Comparison of ENCODE assay signal across 8 mouse cellular contexts in genomic region chr2:69802911-69803312, GRCm38 (mm10). TPM values are rescaled to one million over a fixed set of nuclear protein-coding genes. Genes with fewer than 3 reads are reported as not detected.
DNase-seq lines count a peak whose midpoint lies in the region; ATAC-seq and TF ChIP-seq lines count a peak whose summit lies in the region.

No protein-coding gene starts in this region.

- WGBS in cerebellum, adult 2 months: 59% methylated on average over 5 of the region's 5 CpGs
- 58% methylated on average over 5 of the region's 5 CpGs for WGBS in lung, embryonic 14.5 days

- H3K4me2 ChIP-seq in lung, embryonic 14.5 days: no peak overlapping the region

- no peaks in the 10 kb centered on the region for H3K79me3 ChIP-seq in C2C12 (ENCODE audit: low read depth)

- no peak; the same call in 1 of the 2 replicates for TF ChIP-seq RAD21 in MEL (IDR thresholded peaks at IDR 0.05; ENCODE audit: low read depth, low read length)

- TF ChIP-seq POLR2A in MEL (IDR thresholded peaks at IDR 0.05; ENCODE audit: control insufficient read depth in 1 of 2, insufficient read depth in 1 of 2, low read depth in 1 of 2, low read length in 2 of 2, poor library complexity in 1 of 2): peak in 1 of 2 experiments; percentile 29; a peak in 1 of 4 replicates
- no peak for TF ChIP-seq POLR2A in cerebellum, adult 2 months (IDR thresholded peaks at IDR 0.05; ENCODE audit: borderline replicate concordance, insufficient read depth, low read length)

- peak; percentile 94 for DNase-seq in MEL (ENCODE audit: low read depth, low spot score)
- DNase-seq in cerebellum, adult 2 months: peak; percentile 52 to 55
- peak; percentile 67 for DNase-seq in gastrocnemius, postnatal 25 days
- DNase-seq in kidney, adult 18-20 months: peak; percentile 73
- DNase-seq in lung, embryonic 14.5 days: peak; percentile 69
- peak; percentile 58 for DNase-seq in right cerebral cortex, postnatal 4 days
- peak; percentile 49 for DNase-seq in yolk sac, embryonic 10.5 days (ENCODE audit: low spot score)

- peak overlapping the region; percentile 4 for H3ac ChIP-seq in C2C12 (ENCODE audit: control insufficient read depth, insufficient read length, low read depth)

- no peak; a peak in 1 of 4 replicates for TF ChIP-seq EP300 in MEL (IDR thresholded peaks at IDR 0.05; ENCODE audit: low read depth in 1 of 2, low read length in 2 of 2)

- H3K9ac ChIP-seq in MEL (ENCODE audit: control insufficient read depth, low read depth, low read length, poor library complexity, severe bottlenecking): peak overlapping the region; percentile 48
- no peak overlapping the region for H3K9ac ChIP-seq in lung, embryonic 14.5 days

- ATAC-seq in lung, embryonic 14.5 days (ENCODE audit: insufficient read depth): peak; percentile 75; the same call in 1 of the 2 replicates

- H3K27me3 ChIP-seq in C2C12 (ENCODE audit: control insufficient read depth, insufficient read depth, insufficient read length) (no peaks in the 10 kb centered on the region), MEL (ENCODE audit: control insufficient read depth in 1 of 2, insufficient read depth in 2 of 2, low read length in 2 of 2) (no peaks in the 10 kb centered on the region)
- H3K27me3 ChIP-seq in cerebellum, adult 2 months (ENCODE audit: control insufficient read depth, insufficient read depth, low read length): no peaks in the 10 kb centered on the region
- H3K27me3 ChIP-seq in lung, embryonic 14.5 days (ENCODE audit: insufficient read depth, low read length): no peaks in the 10 kb centered on the region

- H3K79me2 ChIP-seq in C2C12 (ENCODE audit: control insufficient read depth, insufficient read depth) (no peaks in the 10 kb centered on the region), MEL (ENCODE audit: control insufficient read depth, insufficient read depth, low read length, poor library complexity) (no peaks in the 10 kb centered on the region)

- H3K9me3 ChIP-seq in MEL (replicated peaks; ENCODE audit: insufficient read depth, low read length): no peaks in the 10 kb centered on the region
- no peaks in the 10 kb centered on the region for H3K9me3 ChIP-seq in lung, embryonic 14.5 days (ENCODE audit: low read depth, low read length)

- H3K4me3 ChIP-seq in C2C12 (ENCODE audit: insufficient read depth, poor library complexity, severe bottlenecking): no peak overlapping the region
- H3K4me3 ChIP-seq in MEL (ENCODE audit: control insufficient read depth in 1 of 2, insufficient read depth in 1 of 2, low read depth in 2 of 2, low read length in 2 of 2): peak overlapping the region; percentile 74 to 82; a peak in 3 of 4 replicates
- no peak overlapping the region for H3K4me3 ChIP-seq in cerebellum, adult 2 months (replicated peaks; ENCODE audit: insufficient read depth, low read depth, low read length)
- no peak overlapping the region for H3K4me3 ChIP-seq in lung, embryonic 14.5 days (ENCODE audit: low read depth, low read length)

- H3K4me1 ChIP-seq in MEL (ENCODE audit: control insufficient read depth in 1 of 2, insufficient read depth in 2 of 2, low read length in 2 of 2): peaks cover 2 to 14% of the 10 kb centered on the region in 2 experiments
- H3K4me1 ChIP-seq in cerebellum, adult 2 months (ENCODE audit: control insufficient read depth, insufficient read depth, low read length): no peaks in the 10 kb centered on the region
- H3K4me1 ChIP-seq in lung, embryonic 14.5 days (ENCODE audit: insufficient read depth): no peaks in the 10 kb centered on the region

- H3K36me3 ChIP-seq in C2C12 (ENCODE audit: control insufficient read depth, insufficient read depth) (no peaks in the 10 kb centered on the region), MEL (ENCODE audit: control insufficient read depth in 1 of 2, insufficient read depth in 2 of 2, low read length in 2 of 2) (peaks cover 0 to 17% of the 10 kb centered on the region in 2 experiments; a peak in 2 of 4 replicates)
- H3K36me3 ChIP-seq in lung, embryonic 14.5 days (ENCODE audit: insufficient read depth): no peaks in the 10 kb centered on the region

- H3K27ac ChIP-seq in MEL (ENCODE audit: control insufficient read depth, low read depth, low read length): peak overlapping the region; percentile 65
- no peak overlapping the region for H3K27ac ChIP-seq in cerebellum, adult 2 months (ENCODE audit: insufficient read depth, low read length)
- H3K27ac ChIP-seq in lung, embryonic 14.5 days (ENCODE audit: low read depth): no peak overlapping the region

- peak; percentile 52 for TF ChIP-seq CTCF in C2C12 (IDR thresholded peaks at IDR 0.05; ENCODE audit: control insufficient read depth, insufficient read depth, insufficient read length)
- TF ChIP-seq CTCF in MEL (IDR thresholded peaks at IDR 0.05 in 2 of 3, conservative IDR thresholded peaks at IDR 0.05 in 1 of 3; ENCODE audit: control insufficient read depth in 1 of 3, insufficient read depth in 1 of 3, low read depth in 2 of 3, low read length in 3 of 3, poor library complexity in 1 of 3, severe bottlenecking in 1 of 3): peak; percentile 72 to 85 (median 84)
- TF ChIP-seq CTCF in cerebellum, adult 2 months (IDR thresholded peaks at IDR 0.05; ENCODE audit: borderline replicate concordance, insufficient read depth, low read depth, low read length): peak; percentile 69; the same call in 1 of the 2 replicates
- peak; percentile 74 for TF ChIP-seq CTCF in lung, embryonic 14.5 days (IDR thresholded peaks at IDR 0.05; ENCODE audit: low read depth)

TF ChIP-seq in C2C12, 6 proteins besides CTCF, POLR2A, EP300 and RAD21:
- TF ChIP-seq FOSL1 (IDR thresholded peaks at IDR 0.05; ENCODE audit: insufficient read depth, low read length, poor library complexity, severe bottlenecking): no peak
- TF ChIP-seq USF1 (IDR thresholded peaks at IDR 0.05; ENCODE audit: low read depth): no peak
- no peak for TF ChIP-seq MYOG (IDR thresholded peaks at IDR 0.05; ENCODE audit: control insufficient read depth, extremely low read depth, insufficient read length)
- no peak for TF ChIP-seq MAX (IDR thresholded peaks at IDR 0.05)
- no peak for TF ChIP-seq CEBPB (IDR thresholded peaks at IDR 0.05; ENCODE audit: low read depth)
TF ChIP-seq in C2C12: peak in this region for 0.

TF ChIP-seq in MEL, 35 proteins besides CTCF, POLR2A, EP300 and RAD21:
- TF ChIP-seq HCFC1 (IDR thresholded peaks at IDR 0.05; ENCODE audit: low read depth, low read length): 0 out of 2 replicates have a peak, but pooled peaks have one; percentile 21
- TF ChIP-seq MXI1 (IDR thresholded peaks at IDR 0.05; ENCODE audit: low read depth, low read length): peak; percentile 47; the same call in 1 of the 2 replicates
- TF ChIP-seq CHD1 (IDR thresholded peaks at IDR 0.05; ENCODE audit: low read depth, low read length): no peak
- no peak for TF ChIP-seq E2F4 (IDR thresholded peaks at IDR 0.05; ENCODE audit: borderline replicate concordance, low read depth, low read length)
- peak; percentile 35 for TF ChIP-seq SMC3 (IDR thresholded peaks at IDR 0.05; ENCODE audit: low read depth, low read length)
- TF ChIP-seq TBP (IDR thresholded peaks at IDR 0.05; ENCODE audit: low read depth, low read length): peak; percentile 51; the same call in 1 of the 2 replicates
- peak; percentile 37 for TF ChIP-seq TAL1 (IDR thresholded peaks at IDR 0.05; ENCODE audit: low read length)
- 0 out of 2 replicates have a peak, but pooled peaks have one; percentile 29 for TF ChIP-seq GATA1 (IDR thresholded peaks at IDR 0.05; ENCODE audit: low read depth, low read length)

RNA-seq across cellular contexts. Expression of gene Phospho2, which starts 13.5 kb away (rescaled TPM):
- 9.0 TPM for polyA plus RNA-seq in C2C12 (2012; fragmentation: generic; extraction: Trizol)
- 11.8 and 13.2 TPM in 2 replicates for total RNA-seq in MEL (2012; rRNA removed)
- polyA plus RNA-seq in MEL (2012; ENCODE audit: insufficient read depth in 1 of 2, insufficient read length in 2 of 2, low read depth in 1 of 2, low replicate concordance in 2 of 2, missing spikeins in 1 of 2): 10 to 100 TPM in 1 of 2 experiments, not detected in 1; 13.2 TPM
- polyA plus RNA-seq in cerebellum, adult 2 months (2012; rRNA removed): 48.8 and 51.7 TPM in 2 replicates
- total RNA-seq in gastrocnemius, postnatal 25 days (2021): 10 to 100 TPM; 15.1 to 17.3 TPM
- 24.3 and 24.4 TPM in 2 replicates for polyA plus RNA-seq in lung, embryonic 14.5 days (2014; fragmentation: Nextera tagmentation; extraction: Ambion mirVana)

RNA-seq across cellular contexts. Expression of gene Ccdc173, which starts 13.5 kb away (rescaled TPM):
- polyA plus RNA-seq in C2C12 (2012; fragmentation: generic; extraction: Trizol) (0.26 TPM), MEL (2012; ENCODE audit: insufficient read depth in 1 of 2, insufficient read length in 2 of 2, low read depth in 1 of 2, low replicate concordance in 2 of 2, missing spikeins in 1 of 2) (1 to 10 TPM in 1 of 2 experiments, not detected in 1; 1.9 TPM)
- 0.85 and 1.1 TPM in 2 replicates for total RNA-seq in MEL (2012; rRNA removed)
- polyA plus RNA-seq in cerebellum, adult 2 months (2012; rRNA removed): 2.2 and 2.4 TPM in 2 replicates
- under 1 TPM; 0.43 TPM for total RNA-seq in gastrocnemius, postnatal 25 days (2021)
- 2.0 and 2.5 TPM in 2 replicates for polyA plus RNA-seq in lung, embryonic 14.5 days (2014; fragmentation: Nextera tagmentation; extraction: Ambion mirVana)

RNA-seq across cellular contexts. Expression of gene Klhl23, which starts 18.8 kb away (rescaled TPM):
- polyA plus RNA-seq in C2C12 (2012; fragmentation: generic; extraction: Trizol) (1.0 TPM), MEL (2012; ENCODE audit: insufficient read depth in 1 of 2, insufficient read length in 2 of 2, low read depth in 1 of 2, low replicate concordance in 2 of 2, missing spikeins in 1 of 2) (100 to 1,000 TPM in 1 of 2 experiments, 10 to 100 TPM in 1; 31.4 to 238 TPM)
- total RNA-seq in MEL (2012; rRNA removed): 24.8 and 27.6 TPM in 2 replicates
- 25.6 and 28.8 TPM in 2 replicates for polyA plus RNA-seq in cerebellum, adult 2 months (2012; rRNA removed)
- 10 to 100 TPM; 14.1 to 19.0 TPM for total RNA-seq in gastrocnemius, postnatal 25 days (2021)
- 36.1 and 39.6 TPM in 2 replicates for polyA plus RNA-seq in lung, embryonic 14.5 days (2014; fragmentation: Nextera tagmentation; extraction: Ambion mirVana)

RNA-seq across cellular contexts. Expression of gene Ssb, which starts 58.5 kb away (rescaled TPM):
- polyA plus RNA-seq in C2C12 (2012; fragmentation: generic; extraction: Trizol): 44.7 TPM
- total RNA-seq in MEL (2012; rRNA removed): 219 and 221 TPM in 2 replicates
- 1,000 to 10,000 TPM in 1 of 2 experiments, 100 to 1,000 TPM in 1; 357 to 1,377 TPM for polyA plus RNA-seq in MEL (2012; ENCODE audit: insufficient read depth in 1 of 2, insufficient read length in 2 of 2, low read depth in 1 of 2, low replicate concordance in 2 of 2, missing spikeins in 1 of 2)
- 91.0 and 92.8 TPM in 2 replicates for polyA plus RNA-seq in cerebellum, adult 2 months (2012; rRNA removed)
- total RNA-seq in gastrocnemius, postnatal 25 days (2021): 10 to 100 TPM; 53.6 to 57.2 TPM
- 328 and 346 TPM in 2 replicates for polyA plus RNA-seq in lung, embryonic 14.5 days (2014; fragmentation: Nextera tagmentation; extraction: Ambion mirVana)

Comparison
In these comparisons a context has a peak if more than half of its experiments do, and no peak if none do; other contexts are left out.
1. H3K4me3 ChIP-seq: peak in MEL (2 of 2); none in C2C12 (single experiment), cerebellum, adult 2 months (single experiment) and lung, embryonic 14.5 days (single experiment).
2. RNA of gene Klhl23, which starts 18.8 kb away (polyA plus RNA-seq): 31.4 to 238 TPM in MEL, 36.1 to 39.6 TPM in lung, embryonic 14.5 days and 25.6 to 28.8 TPM in cerebellum, adult 2 months; 1.0 TPM in C2C12 (single experiment); every median in the first group is over 10 times any median in the second.
3. Peak in every context shown above with its lines, with median percentiles within 50 percentile points of each other: CTCF ChIP-seq and DNase-seq.